Mouse (Mus musculus) hindbrain, embryonic 10.5 days (tissue): ENCODE data around the gene Olfr1499. TPM values are rescaled to one million over a fixed set of nuclear protein-coding genes. Genes with fewer than 3 reads are reported as not detected.

Experiments used
- polyA plus RNA-seq: library from polyadenylated mRNA; unstranded; fragments of >200 nt; fragmentation: Nextera tagmentation; extraction: Ambion mirVana; gene quantifications from 2 replicates; pipeline ENCODE4 v1.2.1, GENCODE M21; 2016

The Olfr1499 gene
- polyA plus RNA-seq, 1 experiment from 2014 or later, result not detected

Other genes with a start within 250 kb of the Olfr1499 start
- gene Olfr1484, start 235.9 kb downstream of the Olfr1499 start, polyA plus RNA-seq, result not detected in 2 replicates
- not detected in 2 replicates for gene Olfr1487, start 202.1 kb downstream of the Olfr1499 start, polyA plus RNA-seq
- not detected in 2 replicates for gene Olfr1489, start 187.8 kb downstream of the Olfr1499 start, polyA plus RNA-seq
- gene Olfr1490, start 168.4 kb downstream of the Olfr1499 start, polyA plus RNA-seq, result not detected in 2 replicates
- not detected in 2 replicates for gene Olfr1491, start 122.2 kb downstream of the Olfr1499 start, polyA plus RNA-seq
- not detected in 2 replicates for gene Olfr1493-ps1, start 96.2 kb downstream of the Olfr1499 start, polyA plus RNA-seq
- gene Olfr1494, start 79.7 kb downstream of the Olfr1499 start, polyA plus RNA-seq, result not detected in 2 replicates
- gene Olfr1495, start 54.8 kb downstream of the Olfr1499 start, polyA plus RNA-seq, result not detected in 2 replicates
- not detected in 2 replicates for gene Olfr1496, start 41.6 kb downstream of the Olfr1499 start, polyA plus RNA-seq
- not detected in 2 replicates for gene Olfr1497, start 21.2 kb downstream of the Olfr1499 start, polyA plus RNA-seq
- gene Olfr1500, start 11.0 kb upstream of the Olfr1499 start, polyA plus RNA-seq, result not detected in 2 replicates
- not detected in 2 replicates for gene Olfr1501, start 31.2 kb upstream of the Olfr1499 start, polyA plus RNA-seq
- not detected in 2 replicates for gene Olfr1502, start 42.3 kb upstream of the Olfr1499 start, polyA plus RNA-seq
- not detected in 2 replicates for gene Olfr1504, start 78.5 kb upstream of the Olfr1499 start, polyA plus RNA-seq
- gene Olfr1505, start 94.1 kb upstream of the Olfr1499 start, polyA plus RNA-seq, result not detected in 2 replicates